Mouse (Mus musculus): ENCODE data around the gene Lgmn. TPM values are rescaled to one million over a fixed set of nuclear protein-coding genes. Genes with fewer than 3 reads are reported as not detected.

Lgmn gene
- total and polyA plus RNA-seq, 3 experiments, result 38.5 to 49.9 (median 42.6) TPM

GRCm38 (mm10) chr12:102429656-102430055, 10.0 kb downstream of the Lgmn start:
- no peak for DNase-seq (ENCODE audit: extremely low read depth)
- no peak overlapping the region for H3K4me2 ChIP-seq (ENCODE audit: insufficient read depth, low read depth, poor library complexity, severe bottlenecking)
- H3K4me3 ChIP-seq (replicated peaks in 1 of 3; ENCODE audit: low read depth in 2 of 3, low read length in 2 of 3, poor library complexity in 1 of 3), result no peak overlapping the region
- H3K36me3 ChIP-seq (replicated peaks in 1 of 2; ENCODE audit: control insufficient read depth in 1 of 2, insufficient read depth in 1 of 2, low read length in 1 of 2), result peaks cover 4 to 35% of the 10 kb centered on the region in 2 experiments
- H3K9me3 ChIP-seq (replicated peaks; ENCODE audit: low read length), result peaks cover 8% of the 10 kb centered on the region
- in situ Hi-C loops (cut with MboI; ENCODE audit: low pct_ligation_motif_present, low pct_unique_long_range_greater_than_20kb, low sequenced_read_pairs) (no loop called here), dilution Hi-C loops (cut with MboI; ENCODE audit: extremely low pct_ligation_motif_present, extremely low pct_unique_long_range_greater_than_20kb, low sequenced_read_pairs) (no loop called here)
- no peak overlapping the region for H3K9ac ChIP-seq (ENCODE audit: insufficient read depth, low read depth)
- peaks cover 16 to 47% of the 10 kb centered on the region in 2 experiments for H3K4me1 ChIP-seq (ENCODE audit: control insufficient read depth in 1 of 2, insufficient read depth in 2 of 2)
- no peak overlapping the region for H3K27ac ChIP-seq (ENCODE audit: insufficient read depth, low read depth)
- H3K79me2 ChIP-seq (replicated peaks; ENCODE audit: control insufficient read depth, extremely low read depth, insufficient read depth, poor library complexity, severe bottlenecking), result no peaks in the 10 kb centered on the region; the same call in 1 of the 2 replicates
- no peaks in the 10 kb centered on the region for H3K27me3 ChIP-seq (replicated peaks)
- TF ChIP-seq SIN3A (IDR thresholded peaks at IDR 0.05; ENCODE audit: low read length) (no peak), GABPA (IDR thresholded peaks at IDR 0.05; ENCODE audit: insufficient replicate concordance, low read depth, low read length) (no peak), ZKSCAN1 (IDR thresholded peaks at IDR 0.05; ENCODE audit: borderline replicate concordance, low read depth, low read length) (no peak), USF2 (conservative IDR thresholded peaks at IDR 0.05; ENCODE audit: low read depth, low read length) (no peak), MXI1 (IDR thresholded peaks at IDR 0.05; ENCODE audit: low read depth, low read length) (no peak), ELF1 (IDR thresholded peaks at IDR 0.05; ENCODE audit: low read depth, low read length) (no peak), NRF1 (IDR thresholded peaks at IDR 0.05; ENCODE audit: low read depth, low read length) (no peak), ZC3H11A (IDR thresholded peaks at IDR 0.05; ENCODE audit: low read depth, low read length) (no peak), CHD1 (IDR thresholded peaks at IDR 0.05; ENCODE audit: low read depth, low read length) (no peak), MYC (IDR thresholded peaks at IDR 0.05; ENCODE audit: low read depth, low read length) (no peak), MEF2A (IDR thresholded peaks at IDR 0.05; ENCODE audit: borderline replicate concordance, low read depth, low read length) (no peak)

GRCm38 (mm10) chr12:102426285-102426684, 13.3 kb downstream of the Lgmn start:
- H3K4me2 ChIP-seq (ENCODE audit: insufficient read depth, low read depth, poor library complexity, severe bottlenecking), result no peak overlapping the region
- dilution Hi-C loops (cut with MboI; ENCODE audit: extremely low pct_ligation_motif_present, extremely low pct_unique_long_range_greater_than_20kb, low sequenced_read_pairs) (no loop called here), in situ Hi-C loops (cut with MboI; ENCODE audit: low pct_ligation_motif_present, low pct_unique_long_range_greater_than_20kb, low sequenced_read_pairs) (no loop called here)
- H3K36me3 ChIP-seq (replicated peaks in 1 of 2; ENCODE audit: control insufficient read depth in 1 of 2, insufficient read depth in 1 of 2, low read length in 1 of 2), result peaks cover 11 to 35% of the 10 kb centered on the region in 2 experiments
- DNase-seq (ENCODE audit: extremely low read depth), result peak; percentile 74
- H3K9me3 ChIP-seq (replicated peaks; ENCODE audit: low read length), result peaks cover 8% of the 10 kb centered on the region
- no peak overlapping the region for H3K4me3 ChIP-seq (replicated peaks in 1 of 3; ENCODE audit: low read depth in 2 of 3, low read length in 2 of 3, poor library complexity in 1 of 3)
- no peaks in the 10 kb centered on the region for H3K79me2 ChIP-seq (replicated peaks; ENCODE audit: control insufficient read depth, extremely low read depth, insufficient read depth, poor library complexity, severe bottlenecking)
- H3K9ac ChIP-seq (ENCODE audit: insufficient read depth, low read depth), result no peak overlapping the region
- no peaks in the 10 kb centered on the region for H3K27me3 ChIP-seq (replicated peaks)
- H3K27ac ChIP-seq (ENCODE audit: insufficient read depth, low read depth), result no peak overlapping the region
- peaks cover 8 to 25% of the 10 kb centered on the region in 2 experiments; a peak in 3 of 4 replicates for H3K4me1 ChIP-seq (ENCODE audit: control insufficient read depth in 1 of 2, insufficient read depth in 2 of 2)
- TF ChIP-seq IRF4 (IDR thresholded peaks at IDR 0.05; ENCODE audit: low read depth, low read length) (peak; percentile 99), USF1 (IDR thresholded peaks at IDR 0.05; ENCODE audit: low read depth, low read length) (no peak), EP300 (IDR thresholded peaks at IDR 0.05; ENCODE audit: low read length) (peak; percentile 97), MEF2A (IDR thresholded peaks at IDR 0.05; ENCODE audit: borderline replicate concordance, low read depth, low read length) (peak; percentile 52; the same call in 1 of the 2 replicates), RAD21 (IDR thresholded peaks at IDR 0.05; ENCODE audit: low read depth, low read length) (no peak; the same call in 1 of the 2 replicates), UBTF (IDR thresholded peaks at IDR 0.05; ENCODE audit: low read depth, low read length) (no peak), ETS1 (conservative IDR thresholded peaks at IDR 0.05; ENCODE audit: low read depth, low read length) (peak; percentile 71), POLR2AphosphoS2 (IDR thresholded peaks at IDR 0.05; ENCODE audit: low read depth, low read length) (no peak), CTCF (conservative IDR thresholded peaks at IDR 0.05 in 1 of 2, IDR thresholded peaks at IDR 0.05 in 1 of 2; ENCODE audit: low read depth in 2 of 2, low read length in 2 of 2) (no peak), ZKSCAN1 (IDR thresholded peaks at IDR 0.05; ENCODE audit: borderline replicate concordance, low read depth, low read length) (no peak), JUND (conservative IDR thresholded peaks at IDR 0.05; ENCODE audit: low read depth, low read length) (peak; percentile 100), ZC3H11A (IDR thresholded peaks at IDR 0.05; ENCODE audit: low read depth, low read length) (no peak), GABPA (IDR thresholded peaks at IDR 0.05; ENCODE audit: insufficient replicate concordance, low read depth, low read length) (no peak), SMC3 (IDR thresholded peaks at IDR 0.05; ENCODE audit: low read depth, low read length) (no peak), TCF12 (IDR thresholded peaks at IDR 0.05; ENCODE audit: low read depth, low read length) (peak; percentile 64; the same call in 1 of the 2 replicates), MAZ (IDR thresholded peaks at IDR 0.05; ENCODE audit: low read depth, low read length) (no peak), POLR2A (IDR thresholded peaks at IDR 0.05; ENCODE audit: low read depth, low read length) (no peak), RCOR1 (conservative IDR thresholded peaks at IDR 0.05; ENCODE audit: low read depth, low read length) (peak; percentile 93), MYC (IDR thresholded peaks at IDR 0.05; ENCODE audit: low read depth, low read length) (0 out of 2 replicates have a peak, but pooled peaks have one; percentile 63), MAX (IDR thresholded peaks at IDR 0.05; ENCODE audit: low read length) (peak; percentile 65; the same call in 1 of the 2 replicates), KAT2A (IDR thresholded peaks at IDR 0.05; ENCODE audit: insufficient replicate concordance, low read length) (no peak), PAX5 (IDR thresholded peaks at IDR 0.05; ENCODE audit: low read length) (no peak), CHD2 (IDR thresholded peaks at IDR 0.05; ENCODE audit: low read length) (peak; percentile 50; the same call in 1 of the 2 replicates), BHLHE40 (IDR thresholded peaks at IDR 0.05; ENCODE audit: low read depth, low read length) (peak; percentile 74; the same call in 1 of the 2 replicates), JUN (IDR thresholded peaks at IDR 0.05; ENCODE audit: insufficient read depth, low read depth, low read length) (peak; percentile 99), ZMIZ1 (IDR thresholded peaks at IDR 0.05; ENCODE audit: low read depth, low read length) (no peak)

All from CH12.LX (cell line).